Comparison of ENCODE assay signal across 18 mouse cellular contexts in genomic region chr9:28999951-29000351, GRCm38 (mm10).
DNase-seq lines count a peak whose midpoint lies in the region; ATAC-seq lines count a peak whose summit lies in the region.
"Had no signal": no experiment of that assay in that cellular context is flagged by ENCODE, and none has a peak within 500 bp of the region (broad histone marks: within the 10 kb centered on the region; RNA-seq: fewer than 3 reads in every experiment).

No protein-coding gene starts in this region.

- H3K4me1 ChIP-seq in hindbrain, embryonic 11.5 days (replicated peaks; ENCODE audit: control insufficient read depth, insufficient read depth, low read length) = no peaks in the 10 kb centered on the region
- peaks cover 3% of the 10 kb centered on the region; the same call in 1 of the 2 replicates for H3K4me1 ChIP-seq in hindbrain, embryonic 13.5 days (replicated peaks)
- H3K4me1 ChIP-seq in neural tube, embryonic 13.5 days (replicated peaks) = peaks cover 7% of the 10 kb centered on the region; the same call in 1 of the 2 replicates
- no peaks in the 10 kb centered on the region for H3K4me1 ChIP-seq in neural tube, embryonic 15.5 days
- H3K4me1 ChIP-seq in forebrain, embryonic 13.5 days = peaks cover 12% of the 10 kb centered on the region
- H3K4me1 ChIP-seq: embryonic facial prominence, embryonic 13.5 days; stomach, embryonic 15.5 days had no signal

- no peaks in the 10 kb centered on the region for H3K9me3 ChIP-seq in hindbrain, embryonic 11.5 days (ENCODE audit: control insufficient read depth, low read length)
- H3K9me3 ChIP-seq in hindbrain, embryonic 13.5 days = no peaks in the 10 kb centered on the region
- H3K9me3 ChIP-seq in neural tube, embryonic 13.5 days = no peaks in the 10 kb centered on the region
- H3K9me3 ChIP-seq in neural tube, embryonic 15.5 days (replicated peaks) = no peaks in the 10 kb centered on the region
- H3K9me3 ChIP-seq in forebrain, embryonic 13.5 days (replicated peaks) = no peaks in the 10 kb centered on the region
- H3K9me3 ChIP-seq: embryonic facial prominence, embryonic 13.5 days; heart, embryonic 10.5 days; limb, embryonic 15.5 days; stomach, embryonic 15.5 days had no signal

- peak; percentile 9 for DNase-seq in hindbrain, embryonic 11.5 days (ENCODE audit: low spot score)
- peak; percentile 86 for DNase-seq in retina, postnatal 1 day
- no peak for DNase-seq in adrenal gland, adult 2 months
- DNase-seq in urinary bladder, postnatal 25 days (ENCODE audit: low spot score) = no peak
- DNase-seq: adrenal gland, postnatal 36 days; gastrocnemius, postnatal 25 days; heart, postnatal 14 days; liver, postnatal 0 days had no signal

- no peaks in the 10 kb centered on the region for H3K36me3 ChIP-seq in hindbrain, embryonic 11.5 days (ENCODE audit: control insufficient read depth, insufficient read depth, low read length)
- H3K36me3 ChIP-seq in hindbrain, embryonic 13.5 days = no peaks in the 10 kb centered on the region
- no peaks in the 10 kb centered on the region for H3K36me3 ChIP-seq in neural tube, embryonic 13.5 days
- peaks cover 11% of the 10 kb centered on the region for H3K36me3 ChIP-seq in neural tube, embryonic 15.5 days
- no peaks in the 10 kb centered on the region for H3K36me3 ChIP-seq in forebrain, embryonic 13.5 days (ENCODE audit: poor library complexity, severe bottlenecking)
- H3K36me3 ChIP-seq: embryonic facial prominence, embryonic 13.5 days; G1E; heart, embryonic 10.5 days; limb, embryonic 15.5 days; stomach, embryonic 15.5 days had no signal

- peak; percentile 35; the same call in 1 of the 2 replicates for ATAC-seq in hindbrain, embryonic 11.5 days (ENCODE audit: low FRiP score)
- ATAC-seq in hindbrain, embryonic 13.5 days (ENCODE audit: low FRiP score) = no peak
- peak; percentile 61; the same call in 1 of the 2 replicates for ATAC-seq in neural tube, embryonic 13.5 days (ENCODE audit: low read depth)
- no peak for ATAC-seq in neural tube, embryonic 15.5 days (ENCODE audit: low FRiP score)
- peak; percentile 51; the same call in 1 of the 2 replicates for ATAC-seq in forebrain, embryonic 13.5 days
- ATAC-seq: inflammation-experienced regulatory T-cells, adult 6 months; liver, postnatal 0 days had no signal

- H3K4me2 ChIP-seq in hindbrain, embryonic 11.5 days (replicated peaks; ENCODE audit: low read depth, low read length) = no peak overlapping the region
- no peak overlapping the region for H3K4me2 ChIP-seq in hindbrain, embryonic 13.5 days
- H3K4me2 ChIP-seq in neural tube, embryonic 13.5 days = no peak overlapping the region
- no peak overlapping the region for H3K4me2 ChIP-seq in neural tube, embryonic 15.5 days
- no peak overlapping the region for H3K4me2 ChIP-seq in forebrain, embryonic 13.5 days
- H3K4me2 ChIP-seq: embryonic facial prominence, embryonic 13.5 days; limb, embryonic 15.5 days; stomach, embryonic 15.5 days had no signal

- H3K27me3 ChIP-seq in hindbrain, embryonic 11.5 days (ENCODE audit: control insufficient read depth, insufficient read depth, low read length) = no peaks in the 10 kb centered on the region
- H3K27me3 ChIP-seq in hindbrain, embryonic 13.5 days = no peaks in the 10 kb centered on the region
- H3K27me3 ChIP-seq in neural tube, embryonic 13.5 days = no peaks in the 10 kb centered on the region
- H3K27me3 ChIP-seq in neural tube, embryonic 15.5 days (replicated peaks) = no peaks in the 10 kb centered on the region
- no peaks in the 10 kb centered on the region for H3K27me3 ChIP-seq in forebrain, embryonic 13.5 days
- H3K27me3 ChIP-seq: embryonic facial prominence, embryonic 13.5 days; limb, embryonic 15.5 days; stomach, embryonic 15.5 days had no signal

- 55% methylated on average over 4 of the region's 4 CpGs for WGBS in hindbrain, embryonic 11.5 days
- WGBS in hindbrain, embryonic 13.5 days = 52% methylated on average over 4 of the region's 4 CpGs
- WGBS in neural tube, embryonic 13.5 days = 13% methylated on average over 4 of the region's 4 CpGs
- 11% methylated on average over 4 of the region's 4 CpGs for WGBS in neural tube, embryonic 15.5 days
- WGBS in forebrain, embryonic 13.5 days = 25% methylated on average over 4 of the region's 4 CpGs

- no peak overlapping the region for H3K4me3 ChIP-seq in hindbrain, embryonic 11.5 days (ENCODE audit: low read depth, low read length)
- no peak overlapping the region for H3K4me3 ChIP-seq in hindbrain, embryonic 13.5 days
- H3K4me3 ChIP-seq in neural tube, embryonic 13.5 days = no peak overlapping the region
- H3K4me3 ChIP-seq in neural tube, embryonic 15.5 days (replicated peaks) = no peak overlapping the region
- H3K4me3 ChIP-seq in forebrain, embryonic 13.5 days = no peak overlapping the region
- H3K4me3 ChIP-seq: embryonic facial prominence, embryonic 13.5 days; heart, embryonic 10.5 days; limb, embryonic 15.5 days; stomach, embryonic 15.5 days had no signal

- H3K27ac ChIP-seq in hindbrain, embryonic 11.5 days (ENCODE audit: low read depth, low read length) = no peak overlapping the region
- H3K27ac ChIP-seq in hindbrain, embryonic 13.5 days = no peak overlapping the region
- no peak overlapping the region for H3K27ac ChIP-seq in neural tube, embryonic 13.5 days (replicated peaks)
- no peak overlapping the region for H3K27ac ChIP-seq in neural tube, embryonic 15.5 days (replicated peaks)
- H3K27ac ChIP-seq in forebrain, embryonic 13.5 days = no peak overlapping the region
- H3K27ac ChIP-seq: embryonic facial prominence, embryonic 13.5 days; heart, embryonic 10.5 days; limb, embryonic 15.5 days; stomach, embryonic 15.5 days had no signal

- H3K9ac ChIP-seq in hindbrain, embryonic 11.5 days (ENCODE audit: low read depth, low read length) = no peak overlapping the region
- no peak overlapping the region for H3K9ac ChIP-seq in hindbrain, embryonic 13.5 days
- no peak overlapping the region for H3K9ac ChIP-seq in neural tube, embryonic 13.5 days
- H3K9ac ChIP-seq in neural tube, embryonic 15.5 days (replicated peaks) = no peak overlapping the region
- H3K9ac ChIP-seq in forebrain, embryonic 13.5 days = no peak overlapping the region
- H3K9ac ChIP-seq: embryonic facial prominence, embryonic 13.5 days; limb, embryonic 15.5 days; liver, postnatal 0 days; stomach, embryonic 15.5 days had no signal

Comparison
In these comparisons a context has a peak if more than half of its experiments do, and no peak if none do; other contexts are left out.
1. ATAC-seq: peak in hindbrain, embryonic 11.5 days (single experiment), neural tube, embryonic 13.5 days (single experiment) and forebrain, embryonic 13.5 days (single experiment); none in hindbrain, embryonic 13.5 days (single experiment) and neural tube, embryonic 15.5 days (single experiment).
2. DNase-seq: peak in hindbrain, embryonic 11.5 days (single experiment) and retina, postnatal 1 day (single experiment); none in adrenal gland, adult 2 months (single experiment) and urinary bladder, postnatal 25 days (single experiment).